Mouse (Mus musculus) WW6 (cell line): ENCODE data around the gene Rasal3.

ENCODE experiments used
- DNase-seq: peaks from one replicate; pipeline ENCODE4 v3.0.0-alpha.2; 2013; ENCODE audit warnings: low read depth, low spot score

The Rasal3 gene

GRCm38 (mm10) chr17:32354211-32354610 lies 49.2 kb downstream of the Rasal3 start:
- DNase-seq = no peak

- no peak for DNase-seq
These were observed 49.7 kb downstream of the Rasal3 start for GRCm38 (mm10) chr17:32353696-32354095.

- no peak for DNase-seq
These were observed 51.7 kb downstream of the Rasal3 start for GRCm38 (mm10) chr17:32351726-32352125.

GRCm38 (mm10) chr17:32351269-32351668 lies 52.1 kb downstream of the Rasal3 start:
- DNase-seq = no peak

- DNase-seq = peak; percentile 94
These were observed 52.9 kb downstream of the Rasal3 start, which contains the start of gene Akap8l for GRCm38 (mm10) chr17:32350382-32350983. TSS of gene Akap8l (minus strand) at chr17:32350607.

- DNase-seq = no peak
These were observed 53.5 kb downstream of the Rasal3 start for GRCm38 (mm10) chr17:32349851-32350381.

GRCm38 (mm10) chr17:32349037-32349732 lies 54.2 kb downstream of the Rasal3 start:
- DNase-seq = no peak

- DNase-seq = no peak
These were observed 55.0 kb downstream of the Rasal3 start for GRCm38 (mm10) chr17:32348406-32348805.

GRCm38 (mm10) chr17:32341102-32341501 lies 62.3 kb downstream of the Rasal3 start:
- no peak for DNase-seq
